Mouse (Mus musculus) mouse trophoblast stem cell (cell line): ENCODE measurements around the gene Anks1b.
"Not testable (repeated sequence)": the region's sequence is repeated elsewhere in the genome, so short reads cannot be mapped to it uniquely, and the experiment has no call there.

Experiments used
- in situ Hi-C, 2 experiments: fragments of 300-500 bp; cut with MseI, MboI; formaldehyde crosslinking; loops; 2 replicates in 1 of 2; 3 replicates in 1 of 2; pipeline ENCODE4 v1.15.1; 2025

The Anks1b gene

GRCm38 (mm10) chr10:90576191-90577098 is 703.1 kb downstream of the Anks1b start:
- in situ Hi-C loops = no loop called here

GRCm38 (mm10) chr10:90577099-90577461 is 703.8 kb downstream of the Anks1b start:
- in situ Hi-C loops = no loop called here

GRCm38 (mm10) chr10:90577777-90578176 is 704.5 kb downstream of the Anks1b start:
- in situ Hi-C loops = no loop called here

GRCm38 (mm10) chr10:90579970-90580369 is 706.7 kb downstream of the Anks1b start:
- in situ Hi-C loops = no loop called here

- in situ Hi-C loops = no loop called here
Measured at GRCm38 (mm10) chr10:90584052-90584451, 710.7 kb downstream of the Anks1b start.

- in situ Hi-C loops = no loop called here
Measured at GRCm38 (mm10) chr10:90596142-90596541, 722.8 kb downstream of the Anks1b start.

- in situ Hi-C loops = no loop called here
Measured at GRCm38 (mm10) chr10:90596576-90596975, 723.3 kb downstream of the Anks1b start.

GRCm38 (mm10) chr10:90599149-90599548 is 725.8 kb downstream of the Anks1b start:
- in situ Hi-C loops = no loop called here

- in situ Hi-C loops = no loop called here
Measured at GRCm38 (mm10) chr10:90599726-90600531, 726.6 kb downstream of the Anks1b start.

- in situ Hi-C loops = no loop called here
Measured at GRCm38 (mm10) chr10:90607586-90607985, 734.3 kb downstream of the Anks1b start.

GRCm38 (mm10) chr10:90609437-90609836 is 736.1 kb downstream of the Anks1b start:
- in situ Hi-C loops = no loop called here

- in situ Hi-C loops = no loop called here
Measured at GRCm38 (mm10) chr10:90613051-90613450, 739.7 kb downstream of the Anks1b start.

GRCm38 (mm10) chr10:90615196-90615595 is 741.9 kb downstream of the Anks1b start:
- in situ Hi-C loops = no loop called here

- in situ Hi-C loops = no loop called here
Measured at GRCm38 (mm10) chr10:90616622-90617021, 743.3 kb downstream of the Anks1b start.

GRCm38 (mm10) chr10:90617664-90618296 is 744.5 kb downstream of the Anks1b start:
- in situ Hi-C loops = no loop called here

- in situ Hi-C loops = no loop called here
Measured at GRCm38 (mm10) chr10:90627532-90627931, 754.2 kb downstream of the Anks1b start.

- in situ Hi-C loops = no loop called here
Measured at GRCm38 (mm10) chr10:90630099-90630698, 756.9 kb downstream of the Anks1b start.

GRCm38 (mm10) chr10:90630794-90631193 is 757.5 kb downstream of the Anks1b start:
- in situ Hi-C loops = not testable (repeated sequence)

- in situ Hi-C loops = no loop called here
Measured at GRCm38 (mm10) chr10:90637352-90637751, 764.0 kb downstream of the Anks1b start.

GRCm38 (mm10) chr10:90649681-90650080 is 776.4 kb downstream of the Anks1b start:
- in situ Hi-C loops = no loop called here

GRCm38 (mm10) chr10:90657416-90658120 is 784.3 kb downstream of the Anks1b start:
- in situ Hi-C loops = no loop called here
